Mouse (Mus musculus) megakaryocyte, embryonic 14.5 days (primary cell): Measurements from ENCODE around the gene Ahdc1.

Experiments used
- FLI1 ChIP-seq: IDR thresholded peaks from 2 replicates; pipeline ENCODE4 v1.6.1; 2012; ENCODE audit warnings: low read length, inconsistent platforms, mixed read lengths
- GATA1 ChIP-seq: IDR thresholded peaks from 3 replicates; pipeline ENCODE4 v1.6.1; 2012; ENCODE audit warnings: mixed read lengths, low read length, inconsistent platforms, borderline replicate concordance

DNA sequence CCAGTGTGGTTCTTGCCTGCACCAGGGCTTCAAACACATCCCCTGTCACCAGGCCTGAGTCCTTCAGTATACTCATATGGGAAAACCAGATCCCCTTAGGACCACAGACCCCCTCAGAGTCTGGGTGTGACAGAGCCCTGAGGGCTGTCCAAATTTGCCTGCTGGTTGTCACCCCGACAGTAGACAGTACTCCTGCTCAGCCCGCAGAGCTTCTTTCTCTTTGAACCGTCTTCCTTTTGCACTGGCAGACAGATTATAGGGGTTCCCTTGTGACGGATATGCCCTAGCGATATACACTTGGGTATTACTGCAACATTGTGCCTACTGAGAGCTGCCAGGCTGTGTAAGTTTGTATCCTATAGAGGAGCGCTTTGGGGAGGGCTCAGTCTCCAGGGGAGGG, 29.4 kb upstream of the Ahdc1 start:
- TF ChIP-seq GATA1 (no peak), FLI1 (no peak)
